Mouse (Mus musculus): ENCODE data around the gene Gm3045. TPM values are rescaled to one million over a fixed set of nuclear protein-coding genes. Genes with fewer than 3 reads are reported as not detected.

The Gm3045 gene
- total and polyA plus RNA-seq, 2 experiments: not detected

GRCm38 (mm10) chr13:56461460-56461859 is 35.1 kb downstream of the Gm3045 start:
- Histone ChIP-seq H3K27me3 (ENCODE audit: control insufficient read depth, insufficient read depth, low read length) (no peaks in the 10 kb centered on the region), H3K4me1 (ENCODE audit: control insufficient read depth, insufficient read depth, low read length) (peaks cover 6% of the 10 kb centered on the region), H3K79me2 (ENCODE audit: control insufficient read depth, insufficient read depth, low read length) (no peaks in the 10 kb centered on the region), H3K4me3 (ENCODE audit: insufficient read depth, low read depth, low read length) (no peak overlapping the region), H3K27ac (replicated peaks; ENCODE audit: insufficient read depth, low read depth, low read length) (no peak overlapping the region), H3K36me3 (ENCODE audit: control insufficient read depth, insufficient read depth, low read length) (no peaks in the 10 kb centered on the region), H3K9ac (ENCODE audit: low read depth, low read length) (no peak overlapping the region)
- peak; percentile 48 for TF ChIP-seq CTCF (IDR thresholded peaks at IDR 0.05; ENCODE audit: low read depth, low read length)
- TF ChIP-seq POLR2A (IDR thresholded peaks at IDR 0.05; ENCODE audit: extremely low read depth, insufficient read depth, low read length): no peak
- 32% methylated on average over 4 of the region's 4 CpGs for WGBS
- DNase-seq (ENCODE audit: extremely low read depth, low read depth, low spot score): peak; percentile 96

GRCm38 (mm10) chr13:56462791-56463190 is 36.4 kb downstream of the Gm3045 start:
- WGBS: 57% methylated on average over 4 of the region's 4 CpGs
- Histone ChIP-seq H3K27ac (replicated peaks; ENCODE audit: insufficient read depth, low read depth, low read length) (no peak overlapping the region), H3K36me3 (ENCODE audit: control insufficient read depth, insufficient read depth, low read length) (no peaks in the 10 kb centered on the region), H3K9ac (ENCODE audit: low read depth, low read length) (no peak overlapping the region), H3K4me3 (ENCODE audit: insufficient read depth, low read depth, low read length) (no peak overlapping the region), H3K27me3 (ENCODE audit: control insufficient read depth, insufficient read depth, low read length) (no peaks in the 10 kb centered on the region), H3K79me2 (ENCODE audit: control insufficient read depth, insufficient read depth, low read length) (no peaks in the 10 kb centered on the region), H3K4me1 (ENCODE audit: control insufficient read depth, insufficient read depth, low read length) (peaks cover 6% of the 10 kb centered on the region)
- TF ChIP-seq POLR2A (IDR thresholded peaks at IDR 0.05; ENCODE audit: extremely low read depth, insufficient read depth, low read length): no peak
- DNase-seq (ENCODE audit: extremely low read depth, low read depth, low spot score): peak; percentile 73

- Histone ChIP-seq H3K36me3 (ENCODE audit: control insufficient read depth, insufficient read depth, low read length) (no peaks in the 10 kb centered on the region), H3K79me2 (ENCODE audit: control insufficient read depth, insufficient read depth, low read length) (no peaks in the 10 kb centered on the region), H3K27me3 (ENCODE audit: control insufficient read depth, insufficient read depth, low read length) (no peaks in the 10 kb centered on the region), H3K9ac (ENCODE audit: low read depth, low read length) (no peak overlapping the region), H3K4me1 (ENCODE audit: control insufficient read depth, insufficient read depth, low read length) (peaks cover 6% of the 10 kb centered on the region), H3K27ac (replicated peaks; ENCODE audit: insufficient read depth, low read depth, low read length) (no peak overlapping the region), H3K4me3 (ENCODE audit: insufficient read depth, low read depth, low read length) (no peak overlapping the region)
- DNase-seq (ENCODE audit: extremely low read depth, low read depth, low spot score): peak; percentile 83
- 50% methylated on average over 7 of the region's 7 CpGs for whole genome bisulfite sequencing
- TF ChIP-seq CTCF (IDR thresholded peaks at IDR 0.05; ENCODE audit: low read depth, low read length) (no peak), POLR2A (IDR thresholded peaks at IDR 0.05; ENCODE audit: extremely low read depth, insufficient read depth, low read length) (no peak)
Observed at GRCm38 (mm10) chr13:56463261-56463660, 36.9 kb downstream of the Gm3045 start.

GRCm38 (mm10) chr13:56463750-56464149 is 37.4 kb downstream of the Gm3045 start:
- 87% methylated on average over 6 of the region's 6 CpGs for WGBS
- no peaks in the 10 kb centered on the region for H3K27me3 ChIP-seq (ENCODE audit: control insufficient read depth, insufficient read depth, low read length)
- peak; percentile 39 for DNase-seq (ENCODE audit: extremely low read depth, low read depth, low spot score)
- H3K9ac ChIP-seq (ENCODE audit: low read depth, low read length): no peak overlapping the region
- H3K27ac ChIP-seq (replicated peaks; ENCODE audit: insufficient read depth, low read depth, low read length): no peak overlapping the region
- no peaks in the 10 kb centered on the region for H3K79me2 ChIP-seq (ENCODE audit: control insufficient read depth, insufficient read depth, low read length)
- H3K4me3 ChIP-seq (ENCODE audit: insufficient read depth, low read depth, low read length): no peak overlapping the region
- H3K36me3 ChIP-seq (ENCODE audit: control insufficient read depth, insufficient read depth, low read length): no peaks in the 10 kb centered on the region
- no peak for TF ChIP-seq CTCF (IDR thresholded peaks at IDR 0.05; ENCODE audit: low read depth, low read length)
- no peak for TF ChIP-seq POLR2A (IDR thresholded peaks at IDR 0.05; ENCODE audit: extremely low read depth, insufficient read depth, low read length)
- H3K4me1 ChIP-seq (ENCODE audit: control insufficient read depth, insufficient read depth, low read length): peaks cover 4% of the 10 kb centered on the region; the same call in 1 of the 2 replicates

GRCm38 (mm10) chr13:56467786-56468185 is 41.4 kb downstream of the Gm3045 start:
- no peak for TF ChIP-seq POLR2A (IDR thresholded peaks at IDR 0.05; ENCODE audit: extremely low read depth, insufficient read depth, low read length)
- TF ChIP-seq CTCF (IDR thresholded peaks at IDR 0.05; ENCODE audit: low read depth, low read length): no peak
- Histone ChIP-seq H3K4me3 (ENCODE audit: insufficient read depth, low read depth, low read length) (no peak overlapping the region), H3K79me2 (ENCODE audit: control insufficient read depth, insufficient read depth, low read length) (no peaks in the 10 kb centered on the region), H3K4me1 (ENCODE audit: control insufficient read depth, insufficient read depth, low read length) (no peaks in the 10 kb centered on the region), H3K9ac (ENCODE audit: low read depth, low read length) (no peak overlapping the region), H3K27me3 (ENCODE audit: control insufficient read depth, insufficient read depth, low read length) (no peaks in the 10 kb centered on the region), H3K27ac (replicated peaks; ENCODE audit: insufficient read depth, low read depth, low read length) (no peak overlapping the region), H3K36me3 (ENCODE audit: control insufficient read depth, insufficient read depth, low read length) (no peaks in the 10 kb centered on the region)
- 95% methylated on average over 7 of the region's 7 CpGs for WGBS
- DNase-seq (ENCODE audit: extremely low read depth, low read depth, low spot score): no peak

GRCm38 (mm10) chr13:56468536-56468935 is 42.1 kb downstream of the Gm3045 start:
- Histone ChIP-seq H3K27ac (replicated peaks; ENCODE audit: insufficient read depth, low read depth, low read length) (no peak overlapping the region), H3K36me3 (ENCODE audit: control insufficient read depth, insufficient read depth, low read length) (no peaks in the 10 kb centered on the region), H3K4me1 (ENCODE audit: control insufficient read depth, insufficient read depth, low read length) (no peaks in the 10 kb centered on the region), H3K9ac (ENCODE audit: low read depth, low read length) (no peak overlapping the region), H3K4me3 (ENCODE audit: insufficient read depth, low read depth, low read length) (no peak overlapping the region), H3K79me2 (ENCODE audit: control insufficient read depth, insufficient read depth, low read length) (no peaks in the 10 kb centered on the region), H3K27me3 (ENCODE audit: control insufficient read depth, insufficient read depth, low read length) (no peaks in the 10 kb centered on the region)
- TF ChIP-seq CTCF (IDR thresholded peaks at IDR 0.05; ENCODE audit: low read depth, low read length) (no peak), POLR2A (IDR thresholded peaks at IDR 0.05; ENCODE audit: extremely low read depth, insufficient read depth, low read length) (no peak)
- no peak for DNase-seq (ENCODE audit: extremely low read depth, low read depth, low spot score)
- WGBS: 94% methylated on average over 4 of the region's 4 CpGs
